Mouse (Mus musculus) urinary bladder, adult 18-20 months (tissue): Measurements from ENCODE around the gene Iqce.

Source experiments
- DNase-seq, 2 experiments: peaks; one replicate each; pipeline ENCODE4 v3.0.0; 2022; ENCODE audit warnings: low spot score in 2 of 2, mixed read lengths in 2 of 2

The Iqce gene

DNA sequence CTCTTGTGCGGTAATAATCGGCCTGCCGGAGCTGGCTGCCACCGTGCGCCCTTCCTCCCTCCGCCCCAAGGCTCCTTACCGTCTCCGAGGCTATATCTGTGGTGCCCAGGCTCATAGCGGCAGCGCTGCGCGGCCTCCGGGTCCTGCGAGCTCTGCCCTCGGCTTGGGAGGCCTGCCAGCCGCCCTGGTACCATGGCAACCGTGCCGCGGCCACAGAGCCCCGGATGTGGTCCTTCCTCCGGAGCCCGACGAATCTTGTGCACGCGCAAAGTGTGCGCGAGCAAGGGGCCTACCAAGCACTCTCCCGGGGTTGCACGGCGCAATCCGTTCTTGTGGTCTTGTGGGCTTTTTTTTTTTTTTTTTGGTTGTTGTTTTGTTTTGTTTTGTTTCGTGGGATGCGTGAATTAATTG, at the start of gene Iqce:
Iqce (minus strand) TSS at position 276 of the 411 bp plus-strand sequence.
- peak; percentile 91 to 94 for DNase-seq

DNA sequence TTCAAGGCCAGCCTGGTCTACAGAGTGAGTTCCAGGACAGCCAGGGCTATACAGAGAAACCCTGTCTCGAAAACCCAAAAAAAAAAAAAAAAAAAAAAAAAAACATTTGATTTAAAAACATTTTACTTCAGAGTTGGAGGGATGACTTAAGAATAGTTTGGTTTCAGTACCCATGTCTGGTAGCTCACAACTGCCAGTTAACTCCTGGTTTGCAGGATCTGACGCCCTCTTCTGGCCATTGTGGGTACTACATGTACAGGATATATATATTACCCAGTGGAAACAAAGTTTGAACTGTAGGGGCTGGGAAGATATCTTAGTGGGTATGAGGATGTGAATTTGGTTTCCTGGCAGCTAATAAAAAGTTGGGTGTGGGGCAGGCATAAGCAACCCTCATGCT, 48.7 kb upstream of the Iqce start:
- DNase-seq = no peak

DNA sequence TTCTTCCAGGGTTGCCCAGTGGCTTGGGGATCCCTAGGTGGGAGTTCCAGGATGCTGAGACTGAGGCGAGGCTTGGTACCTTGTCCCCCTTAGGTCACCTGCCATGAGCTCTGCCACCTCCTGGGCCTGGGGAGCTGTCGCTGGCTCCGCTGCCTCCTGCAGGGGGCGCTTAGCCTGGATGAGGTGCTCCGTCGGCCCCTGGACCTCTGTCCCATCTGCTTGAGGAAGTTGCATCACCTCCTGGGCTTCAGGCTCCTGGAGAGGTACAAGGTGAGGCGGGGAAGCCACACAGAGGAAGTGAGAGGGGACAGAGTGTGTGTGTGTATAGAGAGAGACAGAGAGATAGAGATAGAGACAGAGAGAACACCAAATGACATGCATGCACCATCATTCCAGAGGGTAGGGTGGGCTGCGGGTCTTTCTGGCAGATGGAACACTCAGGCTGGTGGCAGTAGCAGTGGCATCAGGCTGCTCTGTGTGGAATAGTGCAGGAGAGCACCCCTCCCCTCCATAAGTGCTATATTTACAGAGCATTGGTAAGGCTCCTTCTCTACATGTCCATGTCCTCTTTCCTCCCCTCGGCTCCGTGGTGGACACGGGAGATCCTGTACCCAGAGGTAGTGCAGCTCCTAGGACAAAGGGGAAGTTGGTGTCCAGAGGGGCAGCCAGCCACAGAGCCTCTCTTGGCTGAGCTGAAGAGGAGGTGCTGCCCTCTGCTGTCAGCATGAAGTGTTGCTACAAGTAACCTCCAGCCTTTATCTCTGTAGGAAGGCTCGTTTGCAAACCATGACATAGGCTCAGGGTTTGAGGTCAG, 47.1 kb upstream of the Iqce start:
- DNase-seq = peak; percentile 40 to 54

DNA sequence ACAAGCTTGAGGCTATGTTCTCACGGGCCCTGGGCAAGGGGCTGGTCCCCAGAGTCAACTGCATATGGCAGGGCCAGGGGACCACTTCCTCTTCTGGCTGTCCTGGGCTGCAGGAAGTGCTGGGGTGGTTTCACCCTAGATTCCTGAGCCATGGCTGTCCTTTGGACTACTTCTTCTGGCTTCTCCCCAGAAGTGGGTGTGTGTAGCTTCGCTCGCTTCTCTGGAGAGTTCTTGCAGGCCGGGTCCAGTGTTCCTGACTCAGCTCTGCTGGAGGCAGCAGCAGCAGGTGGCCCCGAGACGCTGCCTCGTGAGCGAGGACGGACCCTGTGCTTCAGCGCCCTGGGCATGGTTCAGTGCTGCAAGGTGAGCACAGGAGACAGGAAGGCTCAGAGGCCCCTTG, 46.2 kb upstream of the Iqce start:
- no peak for DNase-seq

DNA sequence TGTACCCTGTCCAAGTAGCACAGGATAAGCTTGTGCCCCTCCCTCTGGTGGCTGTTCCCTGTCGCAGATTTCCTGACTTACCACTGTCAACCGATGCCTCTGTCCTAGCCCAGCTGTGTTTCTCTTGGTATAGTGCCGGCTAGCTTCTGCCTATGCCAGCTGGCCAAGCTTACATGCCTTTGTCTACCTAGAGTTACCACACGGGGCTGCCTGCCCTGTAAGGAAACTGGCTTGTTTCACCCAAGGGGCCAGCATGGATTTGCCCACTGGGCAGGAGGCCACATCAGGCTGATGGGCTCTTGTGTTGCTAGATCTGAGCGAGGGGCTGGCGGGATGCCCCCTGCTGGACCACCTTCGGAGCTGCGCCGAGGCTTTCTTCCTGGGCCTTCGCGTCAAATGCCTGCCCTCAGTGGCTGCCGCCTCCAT, 41.5 kb upstream of the Iqce start:
- no peak for DNase-seq

DNA sequence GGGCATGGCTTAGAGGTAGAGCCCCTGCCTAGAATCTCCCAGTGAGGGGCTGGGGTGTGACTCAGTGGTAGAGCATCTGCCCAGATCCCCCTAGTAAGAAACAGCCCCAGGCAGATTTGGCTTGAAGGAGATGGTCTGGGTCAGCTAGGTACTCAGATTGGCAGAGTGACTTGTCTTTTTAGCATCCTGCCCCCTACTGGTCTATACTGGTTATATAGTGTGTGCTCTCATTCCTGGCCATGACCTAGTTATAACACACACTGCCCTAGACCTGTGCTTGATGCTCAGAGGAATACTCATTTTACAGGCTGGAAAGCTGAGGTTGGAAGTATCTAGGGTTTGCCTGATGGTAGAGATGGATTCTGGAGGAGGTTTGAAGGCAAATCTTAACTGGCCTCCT, 39.7 kb upstream of the Iqce start:
- no peak for DNase-seq

DNA sequence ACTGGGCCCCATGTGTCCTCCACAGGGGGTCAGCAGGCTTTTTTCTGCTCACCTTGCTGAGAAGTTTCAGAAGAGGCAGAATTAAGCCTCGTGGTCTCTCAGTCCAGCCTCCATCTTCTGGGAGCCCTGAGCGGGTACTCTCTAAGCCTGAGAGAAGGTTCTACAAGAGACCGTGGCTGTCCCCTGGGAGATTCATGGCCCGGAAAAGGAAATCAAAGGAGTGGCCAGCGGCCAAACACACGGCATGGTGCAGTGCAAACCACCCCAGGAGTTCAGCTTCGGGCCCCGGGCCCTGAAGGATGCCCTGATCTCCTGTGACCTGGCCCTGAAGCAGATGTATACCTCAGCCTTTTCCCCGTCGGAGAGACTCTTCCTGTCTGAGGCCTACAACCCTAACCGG, 38.9 kb upstream of the Iqce start:
- DNase-seq = no peak

DNA sequence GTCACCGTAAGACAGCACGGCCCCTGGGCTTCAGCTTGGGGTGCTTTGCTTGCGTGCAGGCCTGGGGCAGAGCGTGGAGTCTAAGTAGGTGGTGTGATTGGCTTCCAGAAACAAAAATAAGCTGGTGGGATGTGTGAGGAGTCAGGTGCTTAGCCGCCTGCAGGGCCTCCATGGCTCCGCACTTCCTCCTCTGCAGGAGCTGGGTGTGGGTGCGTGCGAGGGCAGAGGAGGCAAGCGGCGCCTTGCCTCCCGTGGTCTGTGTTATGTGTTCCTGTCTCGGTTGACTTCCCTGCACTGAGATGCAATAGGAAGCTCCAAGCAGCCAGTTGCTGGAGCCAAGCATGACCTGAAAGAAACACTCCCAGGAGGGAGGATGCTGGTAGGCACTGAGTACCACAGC, 37.6 kb upstream of the Iqce start:
- DNase-seq = no peak

DNA sequence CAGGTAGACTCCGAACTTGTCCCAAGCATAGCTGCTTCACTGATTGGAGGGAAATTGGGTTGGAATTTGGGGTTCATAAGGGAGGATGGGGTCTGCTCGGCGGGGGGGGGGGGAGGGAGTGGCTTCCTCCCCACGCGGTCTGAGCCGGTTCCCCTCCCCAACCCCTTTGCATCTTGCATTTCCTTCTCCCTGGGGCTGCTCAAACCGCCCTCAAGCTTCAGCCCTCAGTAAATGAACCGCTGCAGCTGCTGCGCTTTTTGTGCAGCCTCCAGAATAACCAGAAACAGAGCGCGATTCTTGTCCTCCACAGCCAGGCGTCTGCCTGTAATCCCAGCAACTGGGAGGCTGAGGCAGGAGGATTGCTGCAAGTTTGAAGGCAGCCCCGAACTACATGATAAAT, 34.0 kb upstream of the Iqce start:
- no peak for DNase-seq

DNA sequence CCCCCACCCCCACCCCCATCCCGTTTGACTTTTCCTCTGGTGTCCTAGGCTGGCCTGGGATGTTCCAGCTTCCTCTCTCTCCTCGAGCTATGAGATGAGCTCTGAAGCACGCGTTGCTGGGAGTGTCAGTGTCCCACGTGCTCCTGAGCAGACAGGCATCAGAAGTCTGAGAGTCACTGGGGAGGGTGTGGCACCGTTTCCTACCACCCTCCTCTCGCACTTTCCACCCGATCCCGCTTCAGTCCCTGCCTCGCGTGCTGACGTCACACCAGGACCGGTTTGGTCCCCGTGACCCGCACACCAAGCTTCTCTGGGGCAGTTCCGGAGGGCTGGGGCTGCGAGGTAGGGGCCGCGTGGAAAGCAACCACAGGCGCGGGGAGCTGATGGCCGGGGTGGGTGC, 33.1 kb upstream of the Iqce start:
- DNase-seq = no peak

DNA sequence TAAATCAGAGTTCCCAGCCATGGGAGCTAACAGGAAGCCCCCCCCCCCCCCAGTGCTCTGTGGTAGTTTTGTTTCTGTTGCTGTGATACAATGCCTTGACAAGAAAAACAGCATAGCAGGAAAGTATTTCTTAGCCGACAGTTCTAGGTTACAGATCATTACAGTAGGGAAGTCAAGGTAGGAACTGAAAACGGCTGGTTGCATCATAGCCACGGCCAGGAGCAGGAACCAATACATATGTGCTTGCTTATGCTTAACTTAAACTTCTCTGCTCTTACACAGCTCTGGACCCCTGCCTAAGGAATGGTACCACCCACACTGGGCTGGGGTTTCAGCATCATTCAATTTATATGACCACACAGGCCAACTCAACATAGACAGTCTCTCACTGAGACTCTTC, 31.2 kb upstream of the Iqce start:
- DNase-seq = no peak

DNA sequence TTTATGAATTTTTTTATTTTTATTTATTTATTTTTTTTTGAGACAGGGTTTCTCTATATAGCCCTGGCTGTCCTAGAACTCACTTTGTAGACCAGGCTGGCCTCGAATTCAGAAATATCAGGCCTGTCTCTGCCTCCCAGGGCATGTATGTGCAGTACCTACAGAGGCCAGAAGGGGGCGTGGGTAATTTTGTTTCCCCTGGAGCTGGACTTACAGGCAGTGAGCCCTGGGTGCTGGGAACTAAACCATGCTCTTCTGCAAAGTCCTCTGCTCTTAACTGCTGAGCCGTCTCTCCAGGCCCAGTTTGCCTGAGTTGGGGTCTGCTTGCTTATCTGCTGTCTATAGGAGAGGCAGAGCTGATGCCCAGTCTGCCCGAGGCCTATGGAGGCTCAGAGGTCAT, 30.0 kb upstream of the Iqce start:
- DNase-seq = no peak

DNA sequence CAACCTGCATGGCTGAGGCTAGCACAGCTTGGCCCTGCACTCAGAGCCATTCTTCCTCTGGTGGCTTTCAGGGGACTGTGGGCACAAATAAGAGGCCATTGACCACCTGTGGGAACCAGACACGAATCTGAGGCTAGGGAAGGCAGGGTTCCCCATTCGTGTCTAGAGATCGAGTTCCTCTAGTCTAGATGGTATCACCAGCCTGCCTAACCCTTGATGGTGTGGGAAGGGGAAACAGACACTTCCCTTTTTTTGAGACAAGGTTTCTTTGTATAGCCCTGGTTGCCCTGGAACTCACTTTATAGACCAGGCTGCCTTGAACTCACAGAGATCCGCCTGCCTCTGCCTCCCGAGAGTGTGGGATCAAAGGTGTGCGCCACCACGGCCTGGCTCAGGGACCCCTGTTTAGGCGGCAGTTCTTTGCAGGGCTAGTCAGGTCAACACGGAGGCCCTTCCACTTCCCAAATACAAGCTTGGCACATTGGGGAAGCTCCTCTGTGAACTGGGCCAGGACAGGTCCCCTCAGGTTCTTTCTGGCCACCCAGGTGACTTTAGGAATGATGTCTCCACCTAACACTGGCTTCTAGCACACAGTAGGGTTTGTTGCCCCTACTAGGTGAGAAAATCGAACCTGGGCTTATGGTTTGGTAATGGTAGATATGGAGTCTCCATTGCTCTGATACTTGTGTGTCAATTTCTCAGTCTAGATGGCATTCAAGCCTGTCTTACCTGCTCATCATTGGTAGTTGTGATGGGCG, 29.0 kb upstream of the Iqce start:
- DNase-seq = no peak

DNA sequence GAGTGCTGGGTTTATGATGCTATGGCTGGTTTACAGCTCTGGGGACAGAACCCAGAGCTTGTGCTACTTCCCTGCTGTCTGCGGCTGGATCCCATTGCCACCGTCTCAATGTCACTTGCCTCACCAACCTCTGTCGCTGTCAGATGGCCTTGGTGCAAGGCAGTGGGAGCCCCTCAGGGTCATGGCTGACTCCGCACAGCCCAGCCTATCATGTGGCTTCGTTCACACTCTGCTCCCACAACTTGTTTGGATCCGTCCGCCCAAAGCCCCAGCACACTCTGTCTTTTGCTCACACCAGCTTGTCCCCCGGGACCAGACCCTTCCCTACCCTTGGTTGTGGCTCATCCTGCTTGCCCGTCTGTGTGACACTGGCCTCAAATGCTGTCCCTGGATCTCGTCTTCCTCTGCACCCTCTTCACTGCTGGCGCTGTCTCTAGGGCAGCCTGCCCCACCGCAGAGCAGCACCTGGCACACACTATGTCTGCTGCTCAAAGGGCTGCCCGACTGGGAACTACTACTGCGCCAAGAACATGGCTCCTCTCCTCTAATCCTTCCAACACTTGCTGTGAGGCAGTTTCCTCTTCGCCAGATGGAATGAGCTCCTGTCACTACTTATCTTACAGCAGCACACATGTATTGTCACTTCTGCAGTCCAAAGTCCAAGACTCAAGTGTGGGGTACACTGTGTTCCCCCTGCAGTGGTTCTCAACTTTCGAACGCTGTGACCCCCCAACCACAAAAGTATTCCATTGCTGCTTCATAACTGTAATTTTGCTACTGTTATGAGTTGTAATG, 25.0 kb upstream of the Iqce start:
- no peak for DNase-seq

DNA sequence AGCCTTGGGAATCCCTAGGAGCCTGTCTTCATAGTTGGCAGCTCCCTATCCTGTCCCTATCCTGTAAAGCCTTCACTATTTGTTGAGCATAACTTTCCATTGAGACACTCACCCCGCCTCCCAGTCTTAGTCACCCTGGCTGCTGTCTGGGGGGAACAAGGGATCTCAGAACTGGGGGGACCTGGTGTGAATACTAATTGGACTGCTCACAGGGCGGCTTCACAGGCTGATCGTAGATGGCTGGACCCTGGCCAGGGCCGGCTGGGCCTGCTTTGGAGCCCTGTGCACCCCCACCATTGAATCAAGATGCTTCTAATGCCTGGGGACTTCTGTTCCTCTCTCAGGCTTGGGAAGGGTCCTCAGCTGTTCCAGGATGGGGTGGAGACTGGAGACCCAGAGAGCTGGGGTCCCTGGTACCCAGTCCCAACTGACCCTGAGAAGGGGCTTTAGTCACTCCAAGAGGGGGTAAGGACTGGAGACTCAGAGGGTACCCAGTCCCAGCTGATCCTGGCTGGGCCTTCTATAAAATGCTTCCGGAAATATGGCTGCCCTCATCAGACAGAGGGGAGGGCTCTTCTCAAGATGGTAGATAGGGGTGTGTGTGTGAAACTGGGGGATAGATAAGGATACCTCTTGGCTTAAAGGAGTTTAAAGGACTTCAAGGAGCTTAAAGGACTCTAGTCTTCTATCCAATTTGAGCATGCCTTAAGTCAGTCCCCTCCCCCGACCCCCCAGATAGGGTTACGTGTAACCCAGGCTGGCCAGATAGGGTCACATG, 24.1 kb upstream of the Iqce start:
- no peak for DNase-seq

DNA sequence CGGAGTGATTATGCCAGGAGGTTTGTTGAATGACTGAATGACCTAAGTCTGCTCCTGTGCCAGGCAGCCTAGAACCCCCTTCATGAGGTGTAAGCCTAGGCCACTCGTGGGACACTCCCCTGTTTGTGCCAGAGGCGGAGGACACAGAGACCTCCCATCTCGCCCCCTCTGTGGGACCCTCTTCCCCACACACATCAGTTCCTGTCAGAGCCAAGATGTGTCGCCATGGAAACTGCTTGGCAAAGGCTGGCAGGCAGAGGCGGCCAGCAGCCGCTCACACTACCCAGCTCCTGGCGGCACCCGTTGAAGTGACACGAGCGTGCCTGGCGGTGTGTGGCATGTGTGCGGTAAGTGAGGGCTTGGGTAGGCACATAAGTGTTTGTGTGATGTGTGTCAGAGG, 21.6 kb upstream of the Iqce start, which contains the start of gene Amz1:
Amz1 (plus strand) TSS at position 306 of the 400 bp plus-strand sequence.
- DNase-seq = no peak

DNA sequence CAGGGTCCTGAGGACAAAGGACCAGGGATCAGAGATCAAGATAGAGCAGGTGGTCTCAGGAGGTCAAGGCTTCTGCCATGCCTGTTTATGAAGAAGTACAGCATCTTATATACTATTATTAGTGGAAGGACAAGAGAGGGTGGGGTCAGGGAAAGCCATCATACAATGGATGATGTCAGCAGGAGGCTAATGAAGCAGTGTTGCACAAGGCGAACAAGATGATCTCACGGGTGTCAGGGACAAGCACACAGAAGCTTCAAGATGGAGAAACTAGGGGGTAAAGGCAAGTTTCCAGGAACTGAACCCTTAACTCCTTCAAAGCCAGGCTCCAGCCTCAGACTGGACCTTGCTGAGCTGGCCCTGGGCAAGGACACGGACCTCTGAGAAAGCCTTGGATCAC, 19.9 kb upstream of the Iqce start:
- no peak for DNase-seq

DNA sequence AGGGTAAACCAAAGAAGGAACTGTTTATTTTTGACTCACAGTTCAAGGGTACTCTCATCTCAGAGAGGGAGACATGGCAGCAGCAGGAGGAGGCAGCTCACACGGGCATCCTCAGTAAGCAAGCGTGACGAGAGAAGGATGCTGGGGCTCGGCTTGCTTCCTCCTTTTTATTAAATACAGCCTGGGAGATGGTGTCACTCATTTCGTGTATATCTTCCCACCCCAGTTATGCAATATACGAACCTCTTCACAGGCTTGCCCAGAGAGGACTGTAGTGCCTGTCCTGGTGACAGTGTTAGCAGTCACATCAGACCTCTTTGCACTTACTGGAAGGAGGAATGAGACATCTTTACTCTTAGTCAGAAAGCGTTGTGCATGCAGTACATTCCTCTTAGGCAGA, 18.6 kb upstream of the Iqce start:
- no peak for DNase-seq

DNA sequence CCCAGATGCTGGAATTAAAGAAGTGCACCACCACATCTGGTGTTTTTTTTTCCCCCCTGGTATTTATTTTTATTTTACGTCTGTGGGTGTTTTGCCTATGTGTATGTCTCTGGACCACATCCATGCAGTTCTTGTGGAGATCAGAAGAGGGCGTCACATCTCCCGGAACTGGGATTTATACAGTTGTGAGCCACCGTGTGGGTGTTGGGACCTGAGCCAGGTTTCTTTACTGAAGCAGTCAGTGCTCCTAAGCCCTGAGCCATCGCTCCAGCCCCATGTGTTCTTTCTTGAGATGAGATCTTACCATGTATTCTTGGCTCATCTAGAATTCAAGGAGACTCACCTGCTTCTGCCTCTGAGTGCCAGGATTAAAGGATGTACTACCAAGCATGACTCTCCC, 8.9 kb upstream of the Iqce start:
- DNase-seq = no peak

DNA sequence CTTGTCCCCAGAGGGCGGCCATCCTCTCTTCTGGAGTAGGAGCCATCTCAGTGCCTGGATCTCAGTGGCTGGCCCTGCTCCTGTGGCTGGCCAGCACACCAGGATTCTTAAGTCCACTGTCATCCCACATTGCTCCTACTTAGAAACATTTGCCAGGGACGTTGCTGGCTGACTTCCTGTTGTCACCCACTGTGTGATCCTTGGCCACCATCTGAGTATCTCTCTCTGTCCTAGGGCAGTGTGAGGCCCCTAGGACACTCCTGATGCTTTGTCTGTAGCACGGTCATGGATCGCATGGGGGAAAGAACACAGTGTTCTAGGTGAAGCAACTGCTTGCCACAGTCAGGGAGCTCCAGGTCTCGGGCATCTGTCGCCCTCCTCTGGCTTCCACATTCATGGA, 8.1 kb upstream of the Iqce start:
- no peak for DNase-seq

DNA sequence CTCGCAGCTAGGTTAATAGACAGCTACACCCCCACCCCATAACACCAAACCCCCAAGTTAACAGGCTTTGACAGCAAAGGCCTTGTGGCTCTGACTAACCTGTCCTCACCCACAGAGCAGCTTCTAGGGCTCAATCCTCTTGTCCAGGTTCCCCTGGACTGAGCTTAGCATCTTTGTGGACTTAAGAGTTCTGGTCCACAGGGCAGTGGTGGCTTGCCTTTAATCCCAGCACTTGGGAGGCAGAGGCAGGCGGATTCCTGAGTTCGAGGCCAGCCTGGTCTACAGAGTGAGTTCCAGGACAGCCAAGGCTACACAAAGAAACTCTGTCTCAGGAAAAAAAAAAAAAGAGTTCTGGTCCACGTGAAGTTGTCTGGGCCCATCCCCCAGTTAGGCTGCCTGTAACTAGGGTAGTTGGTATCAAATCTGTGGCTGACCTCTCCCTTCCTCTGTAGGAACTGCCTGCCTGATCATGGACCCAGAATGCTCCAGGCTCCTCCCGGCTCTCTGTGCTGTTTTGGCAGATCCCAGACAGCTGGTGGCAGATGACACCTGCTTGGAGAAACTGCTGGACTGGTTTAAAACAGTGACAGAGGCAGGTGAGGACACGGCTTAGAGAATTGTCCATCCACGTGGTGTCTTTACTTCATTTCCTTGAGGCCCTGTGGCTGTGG, 3.5 kb upstream of the Iqce start:
- no peak for DNase-seq
